Comparison of ENCODE assay signal across 10 mouse cellular contexts in genomic region chr7:73546561-73547510, GRCm38 (mm10). TPM values are rescaled to one million over a fixed set of nuclear protein-coding genes. Genes with fewer than 3 reads are reported as not detected.
A peak's percentile ranks its signal among the peaks of the same experiment; 100 is the strongest.
DNase-seq lines count a peak whose midpoint lies in the region; ATAC-seq and TF ChIP-seq lines count a peak whose summit lies in the region.
"Had no signal": no experiment of that assay in that cellular context is flagged by ENCODE, and none has a peak within 500 bp of the region (broad histone marks: within the 10 kb centered on the region; RNA-seq: fewer than 3 reads in every experiment).

No protein-coding gene starts in this region.

- no peak for DNase-seq in heart, adult 2 months
- DNase-seq in heart, postnatal 25 days (ENCODE audit: low spot score), result no peak
- DNase-seq in 3T3-L1 (ENCODE audit: low read depth, low spot score), result peak; percentile 25
- DNase-seq in liver, embryonic 11.5 days (ENCODE audit: low spot score), result no peak
- DNase-seq in urinary bladder, postnatal 14 days (ENCODE audit: low spot score), result no peak
- DNase-seq in testis, postnatal 10 days (ENCODE audit: low spot score), result no peak
- DNase-seq: embryo, embryonic 11 days; right cerebral cortex, postnatal 25 days had no signal

- WGBS in heart, adult 2 months, result 9% methylated on average over 10 of the region's 10 CpGs
- 81% methylated on average over 10 of the region's 10 CpGs for whole genome bisulfite sequencing in embryonic facial prominence, embryonic 13.5 days
- whole genome bisulfite sequencing in liver, embryonic 11.5 days, result 51% methylated on average over 10 of the region's 10 CpGs

- TF ChIP-seq CTCF in heart, adult 2 months (IDR thresholded peaks at IDR 0.05), result no peak

- H3K36me3 ChIP-seq in heart, adult 2 months (ENCODE audit: control insufficient read depth, insufficient read depth, low read length), result peaks cover 59% of the 10 kb centered on the region
- peaks cover 37% of the 10 kb centered on the region for H3K36me3 ChIP-seq in embryonic facial prominence, embryonic 13.5 days
- H3K36me3 ChIP-seq in liver, embryonic 11.5 days (ENCODE audit: control insufficient read depth, insufficient read depth, low read length), result peaks cover 15% of the 10 kb centered on the region

- H3K79me2 ChIP-seq in heart, adult 2 months (replicated peaks; ENCODE audit: control insufficient read depth, insufficient read depth, low read length), result peaks cover 9% of the 10 kb centered on the region

- H3K4me2 ChIP-seq in embryonic facial prominence, embryonic 13.5 days, result peak overlapping the region; percentile 14; the same call in 1 of the 2 replicates
- peak overlapping the region; percentile 46 for H3K4me2 ChIP-seq in liver, embryonic 11.5 days

- TF ChIP-seq POLR2A in heart, adult 2 months (IDR thresholded peaks at IDR 0.05; ENCODE audit: insufficient read depth, low read depth, low read length), result no peak

- H3K9me3 ChIP-seq in embryonic facial prominence, embryonic 13.5 days, result no peaks in the 10 kb centered on the region
- H3K9me3 ChIP-seq in liver, embryonic 11.5 days (ENCODE audit: control insufficient read depth, low read length), result no peaks in the 10 kb centered on the region

- ATAC-seq in embryonic facial prominence, embryonic 13.5 days (ENCODE audit: insufficient number of reproducible peaks, insufficient read depth, low FRiP score, low TSS enrichment, low read depth), result no peak
- peak; percentile 87 for ATAC-seq in liver, embryonic 11.5 days (replicated peaks; ENCODE audit: low FRiP score)
- ATAC-seq in erythroid progenitor cell, adult 5-6 weeks (replicated peaks; ENCODE audit: low FRiP score, poor library complexity, severe bottlenecking), result no peak

- intact Hi-C loops in heart, adult 2 months (cut with DNase I), result no loop called here
- intact Hi-C loops in heart, postnatal 25 days (cut with DNase I), result no loop called here

- peak overlapping the region; percentile 58 for H3K9ac ChIP-seq in heart, adult 2 months (ENCODE audit: low read depth, low read length)
- no peak overlapping the region for H3K9ac ChIP-seq in embryonic facial prominence, embryonic 13.5 days
- H3K9ac ChIP-seq in liver, embryonic 11.5 days (ENCODE audit: low read depth, low read length), result no peak overlapping the region

- H3K27ac ChIP-seq in heart, adult 2 months, result peak overlapping the region; percentile 13; the same call in 1 of the 2 replicates
- no peak overlapping the region; the same call in 1 of the 2 replicates for H3K27ac ChIP-seq in embryonic facial prominence, embryonic 13.5 days
- H3K27ac ChIP-seq in liver, embryonic 11.5 days (ENCODE audit: low read depth, low read length), result no peak overlapping the region

- no peaks in the 10 kb centered on the region for H3K27me3 ChIP-seq in heart, adult 2 months (ENCODE audit: control insufficient read depth, insufficient read depth, low read length)
- no peaks in the 10 kb centered on the region for H3K27me3 ChIP-seq in embryonic facial prominence, embryonic 13.5 days
- H3K27me3 ChIP-seq in liver, embryonic 11.5 days (replicated peaks; ENCODE audit: control insufficient read depth, insufficient read depth, low read length), result no peaks in the 10 kb centered on the region

- no peak for TF ChIP-seq EP300 in heart, adult 2 months (IDR thresholded peaks at IDR 0.05; ENCODE audit: insufficient read depth, low read depth, low read length)

- peaks cover 18% of the 10 kb centered on the region for H3K4me1 ChIP-seq in heart, adult 2 months (ENCODE audit: control insufficient read depth, insufficient read depth, low read length)
- peaks cover 17% of the 10 kb centered on the region for H3K4me1 ChIP-seq in embryonic facial prominence, embryonic 13.5 days
- peaks cover 17% of the 10 kb centered on the region for H3K4me1 ChIP-seq in liver, embryonic 11.5 days (replicated peaks; ENCODE audit: control insufficient read depth, insufficient read depth, low read length)

- peak overlapping the region; percentile 23 for H3K4me3 ChIP-seq in heart, adult 2 months
- peak overlapping the region; percentile 2; the same call in 1 of the 2 replicates for H3K4me3 ChIP-seq in embryonic facial prominence, embryonic 13.5 days
- no peak overlapping the region for H3K4me3 ChIP-seq in liver, embryonic 11.5 days (ENCODE audit: low read depth, low read length)

RNA-seq across cellular contexts. Expression of gene Chd2, which starts 5.2 kb away (rescaled TPM):
- 10 to 100 TPM; 38.1 to 43.3 TPM for total RNA-seq in heart, adult 2 months (2021)
- polyA plus RNA-seq in heart, adult 2 months (2012; rRNA removed), result 32.9 and 38.0 TPM in 2 replicates
- 10 to 100 TPM; 40.4 to 41.2 TPM for total RNA-seq in heart, postnatal 25 days (2021)
- 62.3 and 65.6 TPM in 2 replicates for polyA plus RNA-seq in embryonic facial prominence, embryonic 13.5 days (2015; fragmentation: Nextera tagmentation; extraction: Ambion mirVana)
- polyA plus RNA-seq in liver, embryonic 11.5 days (2014; fragmentation: Nextera tagmentation; extraction: Ambion mirVana), result 30.9 and 34.5 TPM in 2 replicates
- 63.1 and 106 TPM in 2 replicates for total RNA-seq in erythroid progenitor cell, adult 5-6 weeks (2015; ENCODE audit: low replicate concordance)
- 179 and 206 TPM in 2 replicates for total RNA-seq in erythroid progenitor cell, adult 5-6 weeks (2017; ENCODE audit: low replicate concordance)
